In the genomic region with DNA sequence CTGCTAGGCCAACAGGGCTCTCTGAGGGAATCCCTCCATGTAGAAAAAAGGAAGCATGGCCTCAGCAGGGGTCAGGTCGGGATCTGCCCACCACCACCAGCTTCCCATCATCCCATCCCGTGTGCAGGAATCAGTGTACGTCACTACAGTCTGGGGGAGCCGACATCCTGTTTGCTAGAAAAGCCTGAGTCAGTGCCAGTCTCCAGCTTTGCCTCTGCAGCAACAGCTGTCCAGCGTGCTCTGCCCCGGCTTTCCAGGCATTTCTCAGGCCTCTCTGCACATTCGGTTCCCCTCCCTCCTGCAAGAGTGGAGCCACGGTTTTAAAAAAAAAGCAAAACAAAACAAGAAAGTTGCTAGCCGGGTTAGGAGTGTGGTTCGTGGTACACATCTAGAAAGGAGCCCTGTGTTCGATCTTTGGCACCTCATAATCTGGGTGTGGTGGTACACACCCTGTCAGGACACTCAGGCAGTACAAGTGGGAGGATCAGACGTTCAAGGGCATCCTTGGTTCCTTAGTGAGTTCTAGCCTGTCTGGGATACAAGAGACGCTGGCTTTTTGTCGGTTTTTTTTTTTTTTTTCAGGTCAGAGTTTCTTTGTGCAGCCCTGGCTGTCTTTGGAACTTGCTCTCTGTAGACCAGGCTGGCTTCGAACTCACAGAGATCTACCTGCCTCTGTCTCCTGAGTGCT, we compare ENCODE assay signal across 8 mouse cellular contexts. TPM values are rescaled to one million over a fixed set of nuclear protein-coding genes. Genes with fewer than 3 reads are reported as not detected.
DNase-seq lines count a peak whose midpoint lies in the region; ATAC-seq lines count a peak whose summit lies in the region.

No protein-coding gene starts in this region.

- 48% methylated on average over 15 of the region's 15 CpGs for WGBS in midbrain, embryonic 12.5 days
- WGBS in midbrain, embryonic 14.5 days: 46% methylated on average over 15 of the region's 15 CpGs
- WGBS in hindbrain, embryonic 13.5 days: 52% methylated on average over 15 of the region's 15 CpGs
- 31% methylated on average over 15 of the region's 15 CpGs for WGBS in lung, embryonic 16.5 days

- no peak overlapping the region for H3K4me2 ChIP-seq in midbrain, embryonic 12.5 days (replicated peaks)
- H3K4me2 ChIP-seq in midbrain, embryonic 14.5 days (ENCODE audit: low read length): no peak overlapping the region
- no peak overlapping the region for H3K4me2 ChIP-seq in hindbrain, embryonic 13.5 days
- H3K4me2 ChIP-seq in lung, embryonic 16.5 days (ENCODE audit: low read depth, low read length): no peak overlapping the region

- no peaks in the 10 kb centered on the region for H3K9me3 ChIP-seq in midbrain, embryonic 12.5 days
- no peaks in the 10 kb centered on the region for H3K9me3 ChIP-seq in midbrain, embryonic 14.5 days (ENCODE audit: control insufficient read depth, low read length)
- H3K9me3 ChIP-seq in hindbrain, embryonic 13.5 days: no peaks in the 10 kb centered on the region
- H3K9me3 ChIP-seq in lung, embryonic 16.5 days (ENCODE audit: control insufficient read depth, low read length): no peaks in the 10 kb centered on the region

- peaks cover 12% of the 10 kb centered on the region; the same call in 1 of the 2 replicates for H3K27me3 ChIP-seq in midbrain, embryonic 12.5 days
- no peaks in the 10 kb centered on the region for H3K27me3 ChIP-seq in midbrain, embryonic 14.5 days (ENCODE audit: control insufficient read depth, insufficient read depth, low read length)
- no peaks in the 10 kb centered on the region for H3K27me3 ChIP-seq in hindbrain, embryonic 13.5 days
- H3K27me3 ChIP-seq in lung, embryonic 16.5 days (ENCODE audit: control insufficient read depth, insufficient read depth, low read depth, low read length): no peaks in the 10 kb centered on the region

- H3K4me1 ChIP-seq in midbrain, embryonic 12.5 days: peaks cover 34% of the 10 kb centered on the region
- H3K4me1 ChIP-seq in midbrain, embryonic 14.5 days (ENCODE audit: control insufficient read depth, insufficient read depth, low read length): peaks cover 25% of the 10 kb centered on the region
- peaks cover 33% of the 10 kb centered on the region for H3K4me1 ChIP-seq in hindbrain, embryonic 13.5 days (replicated peaks)
- H3K4me1 ChIP-seq in lung, embryonic 16.5 days (replicated peaks; ENCODE audit: control insufficient read depth, insufficient read depth, low read length): peaks cover 52% of the 10 kb centered on the region

- no peak for ATAC-seq in midbrain, embryonic 12.5 days (ENCODE audit: low FRiP score, low read depth)
- ATAC-seq in midbrain, embryonic 14.5 days (ENCODE audit: low FRiP score, low TSS enrichment): no peak
- peak; percentile 32; the same call in 1 of the 2 replicates for ATAC-seq in erythroid progenitor cell, adult 5-6 weeks (replicated peaks; ENCODE audit: low FRiP score, poor library complexity, severe bottlenecking)
- no peak for ATAC-seq in hindbrain, embryonic 13.5 days (ENCODE audit: low FRiP score)
- ATAC-seq in lung, embryonic 16.5 days (ENCODE audit: low read depth): peak; percentile 55
- no peak for ATAC-seq in activated CD4-positive, CD25-positive, alpha-beta regulatory T cell, adult 4 months

- no peak overlapping the region for H3K9ac ChIP-seq in midbrain, embryonic 12.5 days (replicated peaks)
- no peak overlapping the region for H3K9ac ChIP-seq in midbrain, embryonic 14.5 days (replicated peaks; ENCODE audit: low read length)
- H3K9ac ChIP-seq in hindbrain, embryonic 13.5 days: no peak overlapping the region
- peak overlapping the region; percentile 37; the same call in 1 of the 2 replicates for H3K9ac ChIP-seq in lung, embryonic 16.5 days (ENCODE audit: low read length)

- peak overlapping the region; percentile 77 for H3K27ac ChIP-seq in midbrain, embryonic 12.5 days (replicated peaks)
- H3K27ac ChIP-seq in midbrain, embryonic 14.5 days (replicated peaks; ENCODE audit: low read depth, low read length): no peak overlapping the region; the same call in 1 of the 2 replicates
- peak overlapping the region; percentile 75 for H3K27ac ChIP-seq in hindbrain, embryonic 13.5 days
- peak overlapping the region; percentile 80 for H3K27ac ChIP-seq in lung, embryonic 16.5 days (ENCODE audit: low read length)

- no peaks in the 10 kb centered on the region for H3K36me3 ChIP-seq in midbrain, embryonic 12.5 days
- no peaks in the 10 kb centered on the region for H3K36me3 ChIP-seq in midbrain, embryonic 14.5 days (ENCODE audit: control insufficient read depth, insufficient read depth, low read length)
- H3K36me3 ChIP-seq in hindbrain, embryonic 13.5 days: no peaks in the 10 kb centered on the region
- no peaks in the 10 kb centered on the region for H3K36me3 ChIP-seq in lung, embryonic 16.5 days (ENCODE audit: control insufficient read depth, insufficient read depth, low read length)

- no peak for DNase-seq in midbrain, embryonic 14.5 days
- no peak for DNase-seq in cerebellum, adult 9-10 months
- DNase-seq in spleen, adult 12 weeks (ENCODE audit: low spot score): no peak

- no peak overlapping the region for H3K4me3 ChIP-seq in midbrain, embryonic 12.5 days
- no peak overlapping the region for H3K4me3 ChIP-seq in midbrain, embryonic 14.5 days (replicated peaks; ENCODE audit: low read depth, low read length)
- no peak overlapping the region for H3K4me3 ChIP-seq in hindbrain, embryonic 13.5 days
- H3K4me3 ChIP-seq in lung, embryonic 16.5 days (ENCODE audit: low read length): no peak overlapping the region

RNA-seq across cellular contexts. Expression of a gene that starts 32.0 kb away (rescaled TPM):
- polyA plus RNA-seq in midbrain, embryonic 12.5 days (2016; fragmentation: Nextera tagmentation; extraction: Ambion mirVana): 47.6 and 51.6 TPM in 2 replicates
- 6.2 and 7.3 TPM in 2 replicates for polyA plus RNA-seq in midbrain, embryonic 14.5 days (2014; fragmentation: Nextera tagmentation; extraction: Ambion mirVana)
- 0.72 and 3.8 TPM in 2 replicates for total RNA-seq in erythroid progenitor cell, adult 5-6 weeks (2015; ENCODE audit: low replicate concordance)
- total RNA-seq in erythroid progenitor cell, adult 5-6 weeks (2017; ENCODE audit: low replicate concordance): 1.9 TPM in 1 of 2 replicates, not detected in the other
- 64.8 and 69.6 TPM in 2 replicates for polyA plus RNA-seq in hindbrain, embryonic 13.5 days (2015; fragmentation: Nextera tagmentation; extraction: Ambion mirVana)
- polyA plus RNA-seq in lung, embryonic 16.5 days (2015; fragmentation: Nextera tagmentation; extraction: Ambion mirVana): 36.3 and 39.3 TPM in 2 replicates
- 10 to 100 TPM; 17.5 to 31.2 TPM for polyA plus RNA-seq in activated CD4-positive, CD25-positive, alpha-beta regulatory T cell, adult 4 months (2017; shearing (Covaris generic))

RNA-seq across cellular contexts. Expression of a gene that starts 40.3 kb away (rescaled TPM):
- 22.5 and 22.7 TPM in 2 replicates for polyA plus RNA-seq in midbrain, embryonic 12.5 days (2016; fragmentation: Nextera tagmentation; extraction: Ambion mirVana)
- 15.9 and 20.5 TPM in 2 replicates for polyA plus RNA-seq in midbrain, embryonic 14.5 days (2014; fragmentation: Nextera tagmentation; extraction: Ambion mirVana)
- total RNA-seq in erythroid progenitor cell, adult 5-6 weeks (2015; ENCODE audit: low replicate concordance): 27.2 and 34.2 TPM in 2 replicates
- total RNA-seq in erythroid progenitor cell, adult 5-6 weeks (2017; ENCODE audit: low replicate concordance): 30.4 and 32.7 TPM in 2 replicates
- 18.4 and 19.2 TPM in 2 replicates for polyA plus RNA-seq in hindbrain, embryonic 13.5 days (2015; fragmentation: Nextera tagmentation; extraction: Ambion mirVana)
- 24.2 and 27.1 TPM in 2 replicates for polyA plus RNA-seq in lung, embryonic 16.5 days (2015; fragmentation: Nextera tagmentation; extraction: Ambion mirVana)
- polyA plus RNA-seq in activated CD4-positive, CD25-positive, alpha-beta regulatory T cell, adult 4 months (2017; shearing (Covaris generic)): 10 to 100 TPM; 18.4 to 20.7 TPM

Comparison
In these comparisons a context has a peak if more than half of its experiments do, and no peak if none do; other contexts are left out.
1. ATAC-seq: peak in erythroid progenitor cell, adult 5-6 weeks (single experiment) and lung, embryonic 16.5 days (single experiment); none in midbrain, embryonic 12.5 days (single experiment), midbrain, embryonic 14.5 days (single experiment), hindbrain, embryonic 13.5 days (single experiment) and activated CD4-positive, CD25-positive, alpha-beta regulatory T cell, adult 4 months (single experiment).